Mouse (Mus musculus): ENCODE results near the gene Usp42. TPM values are rescaled to one million over a fixed set of nuclear protein-coding genes. Genes with fewer than 3 reads are reported as not detected.

The Usp42 gene
- polyA plus RNA-seq, 1 experiment from 2014 or later, result 29.6 TPM

- 77% methylated on average over 6 of the region's 6 CpGs for WGBS
- no peak for DNase-seq (ENCODE audit: low spot score)
Measured at GRCm38 (mm10) chr5:143679654-143680053, 52.4 kb downstream of the Usp42 start.

GRCm38 (mm10) chr5:143678634-143679271 is 53.3 kb downstream of the Usp42 start:
- DNase-seq (ENCODE audit: low spot score), result no peak
- no peak overlapping the region for H3K9ac ChIP-seq (ENCODE audit: low read depth, low read length)
- no peak overlapping the region for H3K4me3 ChIP-seq (ENCODE audit: low read depth, low read length)
- H3K4me1 ChIP-seq (replicated peaks; ENCODE audit: control insufficient read depth, insufficient read depth, low read length), result no peaks in the 10 kb centered on the region
- no peaks in the 10 kb centered on the region for H3K27me3 ChIP-seq (ENCODE audit: control insufficient read depth, insufficient read depth, low read length)
- H3K36me3 ChIP-seq (ENCODE audit: control insufficient read depth, insufficient read depth, low read length), result no peaks in the 10 kb centered on the region
- no peak overlapping the region for H3K27ac ChIP-seq (ENCODE audit: low read depth, low read length)
- H3K4me2 ChIP-seq (replicated peaks; ENCODE audit: low read depth, low read length), result no peak overlapping the region
- H3K9me3 ChIP-seq (ENCODE audit: control insufficient read depth, low read length), result no peaks in the 10 kb centered on the region
- WGBS, result 81% methylated on average over 6 of the region's 6 CpGs
- ATAC-seq (ENCODE audit: low FRiP score), result no peak

More at GRCm38 (mm10) chr5:143679654-143680053, 52.4 kb downstream of the Usp42 start:
- no peaks in the 10 kb centered on the region for H3K36me3 ChIP-seq (ENCODE audit: control insufficient read depth, insufficient read depth, low read length)
- H3K4me3 ChIP-seq (ENCODE audit: low read depth, low read length), result no peak overlapping the region
- H3K4me2 ChIP-seq (replicated peaks; ENCODE audit: low read depth, low read length), result no peak overlapping the region
- H3K27me3 ChIP-seq (ENCODE audit: control insufficient read depth, insufficient read depth, low read length), result no peaks in the 10 kb centered on the region
- no peak for ATAC-seq (ENCODE audit: low FRiP score)
- H3K9ac ChIP-seq (ENCODE audit: low read depth, low read length), result no peak overlapping the region
- H3K4me1 ChIP-seq (replicated peaks; ENCODE audit: control insufficient read depth, insufficient read depth, low read length), result no peaks in the 10 kb centered on the region
- no peaks in the 10 kb centered on the region for H3K9me3 ChIP-seq (ENCODE audit: control insufficient read depth, low read length)
- H3K27ac ChIP-seq (ENCODE audit: low read depth, low read length), result no peak overlapping the region

GRCm38 (mm10) chr5:143677363-143677762 is 54.7 kb downstream of the Usp42 start:
- H3K4me2 ChIP-seq (replicated peaks; ENCODE audit: low read depth, low read length), result no peak overlapping the region
- no peak overlapping the region for H3K4me3 ChIP-seq (ENCODE audit: low read depth, low read length)
- no peak for ATAC-seq (ENCODE audit: low FRiP score)
- H3K9me3 ChIP-seq (ENCODE audit: control insufficient read depth, low read length), result no peaks in the 10 kb centered on the region
- no peak for DNase-seq (ENCODE audit: low spot score)
- H3K27ac ChIP-seq (ENCODE audit: low read depth, low read length), result no peak overlapping the region
- no peaks in the 10 kb centered on the region for H3K27me3 ChIP-seq (ENCODE audit: control insufficient read depth, insufficient read depth, low read length)
- WGBS, result 97% methylated on average over 4 of the region's 4 CpGs
- no peaks in the 10 kb centered on the region for H3K36me3 ChIP-seq (ENCODE audit: control insufficient read depth, insufficient read depth, low read length)
- no peak overlapping the region for H3K9ac ChIP-seq (ENCODE audit: low read depth, low read length)
- no peaks in the 10 kb centered on the region for H3K4me1 ChIP-seq (replicated peaks; ENCODE audit: control insufficient read depth, insufficient read depth, low read length)

- H3K9ac ChIP-seq (ENCODE audit: low read depth, low read length), result no peak overlapping the region
- H3K27ac ChIP-seq (ENCODE audit: low read depth, low read length), result no peak overlapping the region
- H3K36me3 ChIP-seq (ENCODE audit: control insufficient read depth, insufficient read depth, low read length), result no peaks in the 10 kb centered on the region
- DNase-seq (ENCODE audit: low spot score) (no peak), ATAC-seq (ENCODE audit: low FRiP score) (no peak)
- 88% methylated on average over 5 of the region's 5 CpGs for WGBS
- no peak overlapping the region for H3K4me3 ChIP-seq (ENCODE audit: low read depth, low read length)
- no peaks in the 10 kb centered on the region for H3K9me3 ChIP-seq (ENCODE audit: control insufficient read depth, low read length)
- no peak overlapping the region for H3K4me2 ChIP-seq (replicated peaks; ENCODE audit: low read depth, low read length)
- H3K4me1 ChIP-seq (replicated peaks; ENCODE audit: control insufficient read depth, insufficient read depth, low read length), result no peaks in the 10 kb centered on the region
- no peaks in the 10 kb centered on the region for H3K27me3 ChIP-seq (ENCODE audit: control insufficient read depth, insufficient read depth, low read length)
Measured at GRCm38 (mm10) chr5:143676218-143676985, 55.7 kb downstream of the Usp42 start.

GRCm38 (mm10) chr5:143674576-143674975 is 57.5 kb downstream of the Usp42 start:
- Histone ChIP-seq H3K4me3 (ENCODE audit: low read depth, low read length) (no peak overlapping the region), H3K4me1 (replicated peaks; ENCODE audit: control insufficient read depth, insufficient read depth, low read length) (no peaks in the 10 kb centered on the region), H3K4me2 (replicated peaks; ENCODE audit: low read depth, low read length) (no peak overlapping the region), H3K27me3 (ENCODE audit: control insufficient read depth, insufficient read depth, low read length) (no peaks in the 10 kb centered on the region), H3K27ac (ENCODE audit: low read depth, low read length) (no peak overlapping the region), H3K36me3 (ENCODE audit: control insufficient read depth, insufficient read depth, low read length) (no peaks in the 10 kb centered on the region), H3K9me3 (ENCODE audit: control insufficient read depth, low read length) (no peaks in the 10 kb centered on the region), H3K9ac (ENCODE audit: low read depth, low read length) (no peak overlapping the region)
- DNase-seq (ENCODE audit: low spot score), result no peak
- WGBS, result 73% methylated on average over 5 of the region's 5 CpGs
- ATAC-seq (ENCODE audit: low FRiP score), result no peak

- 87% methylated on average over 6 of the region's 6 CpGs for WGBS
Measured at GRCm38 (mm10) chr5:143670740-143671415, 61.2 kb downstream of the Usp42 start.

GRCm38 (mm10) chr5:143669839-143670238 is 62.2 kb downstream of the Usp42 start:
- no peak for DNase-seq (ENCODE audit: low spot score)
- Histone ChIP-seq H3K4me2 (replicated peaks; ENCODE audit: low read depth, low read length) (no peak overlapping the region), H3K9ac (ENCODE audit: low read depth, low read length) (no peak overlapping the region), H3K4me3 (ENCODE audit: low read depth, low read length) (no peak overlapping the region), H3K27me3 (ENCODE audit: control insufficient read depth, insufficient read depth, low read length) (no peaks in the 10 kb centered on the region), H3K9me3 (ENCODE audit: control insufficient read depth, low read length) (no peaks in the 10 kb centered on the region), H3K36me3 (ENCODE audit: control insufficient read depth, insufficient read depth, low read length) (no peaks in the 10 kb centered on the region), H3K27ac (ENCODE audit: low read depth, low read length) (no peak overlapping the region), H3K4me1 (replicated peaks; ENCODE audit: control insufficient read depth, insufficient read depth, low read length) (no peaks in the 10 kb centered on the region)
- 85% methylated on average over 2 of the region's 2 CpGs for WGBS
- no peak for ATAC-seq (ENCODE audit: low FRiP score)

More at GRCm38 (mm10) chr5:143670740-143671415, 61.2 kb downstream of the Usp42 start:
- H3K9ac ChIP-seq (ENCODE audit: low read depth, low read length), result no peak overlapping the region
- no peak for ATAC-seq (ENCODE audit: low FRiP score)
- no peaks in the 10 kb centered on the region for H3K9me3 ChIP-seq (ENCODE audit: control insufficient read depth, low read length)
- H3K4me2 ChIP-seq (replicated peaks; ENCODE audit: low read depth, low read length), result no peak overlapping the region
- H3K27me3 ChIP-seq (ENCODE audit: control insufficient read depth, insufficient read depth, low read length), result no peaks in the 10 kb centered on the region
- H3K4me3 ChIP-seq (ENCODE audit: low read depth, low read length), result no peak overlapping the region
- H3K27ac ChIP-seq (ENCODE audit: low read depth, low read length), result no peak overlapping the region
- DNase-seq (ENCODE audit: low spot score), result no peak
- no peaks in the 10 kb centered on the region for H3K36me3 ChIP-seq (ENCODE audit: control insufficient read depth, insufficient read depth, low read length)
- no peaks in the 10 kb centered on the region for H3K4me1 ChIP-seq (replicated peaks; ENCODE audit: control insufficient read depth, insufficient read depth, low read length)

GRCm38 (mm10) chr5:143669393-143669792 is 62.7 kb downstream of the Usp42 start:
- H3K9me3 ChIP-seq (ENCODE audit: control insufficient read depth, low read length), result no peaks in the 10 kb centered on the region
- DNase-seq (ENCODE audit: low spot score) (no peak), ATAC-seq (ENCODE audit: low FRiP score) (no peak)
- no peak overlapping the region for H3K4me3 ChIP-seq (ENCODE audit: low read depth, low read length)
- no peaks in the 10 kb centered on the region for H3K36me3 ChIP-seq (ENCODE audit: control insufficient read depth, insufficient read depth, low read length)
- no peak overlapping the region for H3K9ac ChIP-seq (ENCODE audit: low read depth, low read length)
- H3K27ac ChIP-seq (ENCODE audit: low read depth, low read length), result no peak overlapping the region
- no peaks in the 10 kb centered on the region for H3K27me3 ChIP-seq (ENCODE audit: control insufficient read depth, insufficient read depth, low read length)
- H3K4me2 ChIP-seq (replicated peaks; ENCODE audit: low read depth, low read length), result no peak overlapping the region
- WGBS, result 32% methylated on average over 2 of the region's 2 CpGs
- H3K4me1 ChIP-seq (replicated peaks; ENCODE audit: control insufficient read depth, insufficient read depth, low read length), result no peaks in the 10 kb centered on the region

Measured in hindbrain, embryonic 11.5 days (tissue).